Mouse (Mus musculus) gastrocnemius, postnatal 4 days (tissue): Measurements from ENCODE around the gene Zeb2. TPM values are rescaled to one million over a fixed set of nuclear protein-coding genes. Genes with fewer than 3 reads are reported as not detected.

Source experiments
- DNase-seq, 2 experiments: peaks; one replicate each; pipeline ENCODE4 v3.0.0; 2021 to 2022; ENCODE audit warnings: low spot score in 2 of 2, mixed read lengths in 2 of 2
- microRNA-seq: library from miRNA; unstranded; fragments of <30 nt; microRNA quantifications from one replicate; pipeline ENCODE4 v1.2.0, GENCODE M21; 2021
- total RNA-seq, 2 experiments: library from RNA; stranded (reverse); gene quantifications; 2 replicates each; pipeline ENCODE4 v1.2.3; 2021

The Zeb2 gene
- total RNA-seq, 2 experiments from 2014 or later = 146 to 156 TPM

- DNase-seq = no peak
Measured at GRCm38 (mm10) chr2:44955506-44955905, 161.7 kb downstream of the Zeb2 start.

GRCm38 (mm10) chr2:44954180-44954579, 163.0 kb downstream of the Zeb2 start:
- no peak for DNase-seq

GRCm38 (mm10) chr2:44952830-44953422, 164.3 kb downstream of the Zeb2 start:
- no peak for DNase-seq

- DNase-seq = no peak
Measured at GRCm38 (mm10) chr2:44951651-44952213, 165.5 kb downstream of the Zeb2 start.

GRCm38 (mm10) chr2:44944689-44945088, 172.5 kb downstream of the Zeb2 start:
- no peak for DNase-seq

Small RNA genes within 50 kb of the gene (microRNA-seq; reads per million reads assigned to microRNA genes)
- 0.63 reads per million for gene Mir5129

Other genes with a start within 250 kb of the Zeb2 start
- 10 to 100 TPM; 39.2 to 41.0 TPM for gene Gtdc1, start 189.7 kb downstream of the Zeb2 start, total RNA-seq